Mouse (Mus musculus) MEL (cell line): ENCODE data around the gene Nefh. TPM values are rescaled to one million over a fixed set of nuclear protein-coding genes. Genes with fewer than 3 reads are reported as not detected.

Experiments used
- DNase-seq: peaks from one replicate; pipeline ENCODE4 v3.0.0; 2011; ENCODE audit warnings: low read depth, low spot score
- H3K27ac ChIP-seq: 2 replicates; pipeline ENCODE4 v1.5.1; 2012; ENCODE audit warnings: low read depth, mild to moderate bottlenecking, control low read depth, low read length, moderate library complexity; ENCODE audit not compliant: control insufficient read depth
- H3K27me3 ChIP-seq, 2 experiments: fragments of 150-350 bp in 1 of 2; sonication (generic) in 1 of 2; 2 replicates each; pipeline ENCODE4 v1.6.1; 2012; ENCODE audit warnings: low read length in 2 of 2, mild to moderate bottlenecking in 2 of 2, improper control_type of control experiment in 1 of 2, moderate library complexity in 1 of 2; ENCODE audit not compliant: insufficient read depth in 2 of 2, control insufficient read depth in 1 of 2
- H3K36me3 ChIP-seq, 2 experiments: 2 replicates each; pipeline ENCODE4 v1.6.1; 2012 to 2014; ENCODE audit warnings: low read length in 2 of 2, improper control_type of control experiment in 1 of 2, inconsistent platforms in 1 of 2, mild to moderate bottlenecking in 1 of 2; ENCODE audit not compliant: insufficient read depth in 2 of 2, control insufficient read depth in 1 of 2
- H3K4me1 ChIP-seq, 2 experiments: fragments of 150-350 bp in 1 of 2; sonication (generic) in 1 of 2; 2 replicates each; pipeline ENCODE4 v1.6.1; 2012; ENCODE audit warnings: low read length in 2 of 2, improper control_type of control experiment in 1 of 2, mild to moderate bottlenecking in 1 of 2; ENCODE audit not compliant: insufficient read depth in 2 of 2, control insufficient read depth in 1 of 2
- H3K4me3 ChIP-seq, 2 experiments: fragments of 150-350 bp in 1 of 2; sonication (generic) in 1 of 2; 2 replicates each; pipeline ENCODE4 v1.5.1; 2012; ENCODE audit warnings: low read depth in 2 of 2, low read length in 2 of 2, mild to moderate bottlenecking in 2 of 2, moderate library complexity in 2 of 2, control low read depth in 1 of 2, improper control_type of control experiment in 1 of 2; ENCODE audit not compliant: control insufficient read depth in 1 of 2, insufficient read depth in 1 of 2
- H3K79me2 ChIP-seq: 2 replicates; pipeline ENCODE4 v1.6.1; 2012; ENCODE audit warnings: mild to moderate bottlenecking, low read length, moderate library complexity; ENCODE audit not compliant: control insufficient read depth, poor library complexity, insufficient read depth
- H3K9ac ChIP-seq: 2 replicates; pipeline ENCODE4 v1.6.1; 2012; ENCODE audit warnings: low read depth, mild to moderate bottlenecking, control low read depth, low read length, moderate library complexity; ENCODE audit not compliant: control insufficient read depth, poor library complexity, severe bottlenecking
- H3K9me3 ChIP-seq: fragments of 150-350 bp; sonication (generic); replicated peaks from 2 replicates; pipeline ENCODE4 v1.6.1; 2012; ENCODE audit warnings: mild to moderate bottlenecking, low read length, improper control_type of control experiment, moderate library complexity; ENCODE audit not compliant: insufficient read depth
- CHD1 ChIP-seq: IDR thresholded peaks from 2 replicates; pipeline ENCODE4 v1.6.1; 2012; ENCODE audit warnings: low read depth, mild to moderate bottlenecking, inconsistent platforms, low read length, improper control_type of control experiment
- CTCF ChIP-seq, 3 experiments: IDR thresholded peaks in 2 of 3; conservative IDR thresholded peaks in 1 of 3; 2 replicates each; pipeline ENCODE4 v1.5.1; 2011 to 2012; ENCODE audit warnings: low read length in 3 of 3, low read depth in 2 of 3, mild to moderate bottlenecking in 2 of 3, improper control_type of control experiment in 1 of 3, inconsistent platforms in 1 of 3, mixed read lengths in 1 of 3, moderate library complexity in 1 of 3; ENCODE audit not compliant: control insufficient read depth in 1 of 3, insufficient read depth in 1 of 3, poor library complexity in 1 of 3, severe bottlenecking in 1 of 3
- ELF1 ChIP-seq: IDR thresholded peaks from 2 replicates; pipeline ENCODE4 v1.6.1; 2014; ENCODE audit warnings: low read depth, mild to moderate bottlenecking, inconsistent platforms, low read length, improper control_type of control experiment, moderate library complexity
- HCFC1 ChIP-seq: IDR thresholded peaks from 2 replicates; pipeline ENCODE4 v1.6.1; 2012; ENCODE audit warnings: low read depth, mild to moderate bottlenecking, inconsistent platforms, low read length, improper control_type of control experiment, moderate library complexity
- MAFK ChIP-seq: IDR thresholded peaks from 2 replicates; pipeline ENCODE4 v1.6.1; 2011; ENCODE audit warnings: low read depth, mild to moderate bottlenecking, low read length, improper control_type of control experiment, borderline replicate concordance
- MAX ChIP-seq: IDR thresholded peaks from 2 replicates; pipeline ENCODE4 v1.6.1; 2011; ENCODE audit warnings: low read length, improper control_type of control experiment
- MEF2A ChIP-seq: IDR thresholded peaks from 2 replicates; pipeline ENCODE4 v1.6.1; 2014; ENCODE audit warnings: low read depth, mild to moderate bottlenecking, inconsistent platforms, low read length, improper control_type of control experiment; ENCODE audit not compliant: poor library complexity, insufficient replicate concordance, severe bottlenecking; ENCODE audit errors: extremely low read depth
- MYC ChIP-seq: IDR thresholded peaks from 2 replicates; pipeline ENCODE4 v1.6.1; 2011; ENCODE audit warnings: low read depth, mild to moderate bottlenecking, low read length, improper control_type of control experiment, moderate library complexity
- NELFE ChIP-seq: IDR thresholded peaks from 2 replicates; pipeline ENCODE4 v1.6.1; 2011; ENCODE audit warnings: low read depth, low read length, improper control_type of control experiment
- POLR2AphosphoS5 ChIP-seq: IDR thresholded peaks from 2 replicates; pipeline ENCODE4 v1.6.1; 2012; ENCODE audit warnings: low read depth, borderline replicate concordance, mild to moderate bottlenecking, inconsistent platforms, low read length, moderate library complexity, mixed read lengths
- RAD21 ChIP-seq: IDR thresholded peaks from 2 replicates; pipeline ENCODE4 v1.6.1; 2011; ENCODE audit warnings: mild to moderate bottlenecking, low read depth, low read length, improper control_type of control experiment
- RCOR1 ChIP-seq: IDR thresholded peaks from 2 replicates; pipeline ENCODE4 v1.6.1; 2012; ENCODE audit warnings: low read depth, mild to moderate bottlenecking, inconsistent platforms, low read length, improper control_type of control experiment
- SIN3A ChIP-seq: IDR thresholded peaks from 2 replicates; pipeline ENCODE4 v1.6.1; 2012; ENCODE audit warnings: low read length, improper control_type of control experiment, inconsistent platforms
- SMC3 ChIP-seq: IDR thresholded peaks from 2 replicates; pipeline ENCODE4 v1.6.1; 2011; ENCODE audit warnings: low read depth, low read length, improper control_type of control experiment
- ZC3H11A ChIP-seq: IDR thresholded peaks from 2 replicates; pipeline ENCODE4 v1.6.1; 2012; ENCODE audit warnings: low read depth, mild to moderate bottlenecking, inconsistent platforms, low read length, improper control_type of control experiment
- ZKSCAN1 ChIP-seq: IDR thresholded peaks from 2 replicates; pipeline ENCODE4 v1.6.1; 2012; ENCODE audit warnings: low read depth, mild to moderate bottlenecking, inconsistent platforms, low read length, improper control_type of control experiment, moderate library complexity
- polyA plus RNA-seq, 2 experiments: library from polyadenylated mRNA; stranded (reverse) in 1 of 2; unstranded in 1 of 2; fragments of >175 nt in 1 of 2; fragments of >200 nt in 1 of 2; gene quantifications; 2 replicates each; pipeline versions ENCODE4 v1.2.1 to v1.2.4; 2012; ENCODE audit warnings: low replicate concordance in 2 of 2, low read depth in 1 of 2; ENCODE audit not compliant: insufficient read length in 2 of 2, insufficient read depth in 1 of 2, missing spikeins in 1 of 2
- total RNA-seq: library from RNA; depleted of rRNA; stranded (reverse); fragments of 300-350 nt; gene quantifications from 2 replicates; pipeline ENCODE4 v1.2.3, GENCODE M21; 2012

Gene Nefh
- total and polyA plus RNA-seq, 3 experiments: 0.03 TPM; not detected in 2

DNA sequence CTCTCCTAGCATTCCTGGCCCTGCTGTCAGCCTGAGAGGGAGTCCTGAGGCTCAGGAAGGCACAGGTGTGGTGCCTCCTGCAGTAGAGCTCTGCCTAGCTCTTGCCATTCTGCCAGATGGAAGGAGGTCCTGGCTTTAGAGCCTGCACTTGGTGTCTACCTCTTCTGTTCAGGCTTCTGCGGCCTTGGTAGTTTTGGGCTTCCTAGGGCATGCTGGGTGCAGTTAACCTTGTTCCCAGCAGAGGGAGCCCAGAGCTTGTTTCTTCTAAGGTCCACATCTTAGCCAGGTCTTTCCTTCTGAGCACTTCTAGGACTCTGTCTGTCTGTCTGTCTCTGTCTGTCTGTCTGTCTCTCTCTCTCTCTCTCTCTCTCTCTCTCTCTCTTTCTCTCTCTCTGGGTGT lies 31.8 kb downstream of the Nefh start:
- no peaks in the 10 kb centered on the region for H3K4me1 ChIP-seq
- H3K9me3 ChIP-seq: no peaks in the 10 kb centered on the region
- no peaks in the 10 kb centered on the region for H3K79me2 ChIP-seq
- peak; percentile 86 for DNase-seq
- no peak overlapping the region for H3K27ac ChIP-seq
- H3K9ac ChIP-seq: no peak overlapping the region
- peaks cover 0 to 6% of the 10 kb centered on the region in 2 experiments; a peak in 2 of 4 replicates for H3K36me3 ChIP-seq
- H3K4me3 ChIP-seq: no peak overlapping the region
- no peaks in the 10 kb centered on the region for H3K27me3 ChIP-seq
- TF ChIP-seq MEF2A (no peak), ELF1 (0 out of 2 replicates have a peak, but pooled peaks have one; percentile 44), MAFK (no peak), RAD21 (peak; percentile 87), ZC3H11A (peak; percentile 81), MYC (peak; percentile 34; the same call in 1 of the 2 replicates), SIN3A (peak; percentile 39; the same call in 1 of the 2 replicates), SMC3 (peak; percentile 95), POLR2AphosphoS5 (no peak), CTCF (IDR thresholded peaks at IDR 0.05 in 2 of 3, conservative IDR thresholded peaks at IDR 0.05 in 1 of 3; ENCODE audit: control insufficient read depth in 1 of 3, insufficient read depth in 1 of 3, low read depth in 2 of 3, low read length in 3 of 3, poor library complexity in 1 of 3, severe bottlenecking in 1 of 3) (peak; percentile 85 to 92 (median 88))

GRCm38 (mm10) chr11:4906231-4906630 lies 41.6 kb downstream of the Nefh start:
- Histone ChIP-seq H3K4me1 (no peaks in the 10 kb centered on the region), H3K79me2 (no peaks in the 10 kb centered on the region), H3K27ac (no peak overlapping the region), H3K4me3 (no peak overlapping the region), H3K9me3 (no peaks in the 10 kb centered on the region), H3K9ac (no peak overlapping the region), H3K36me3 (peaks cover 0 to 16% of the 10 kb centered on the region in 2 experiments; a peak in 2 of 4 replicates), H3K27me3 (no peaks in the 10 kb centered on the region)
- no peak for DNase-seq
- TF ChIP-seq CHD1 (no peak), NELFE (no peak), MAX (no peak), RCOR1 (no peak), HCFC1 (no peak), MYC (no peak), ZKSCAN1 (no peak), RAD21 (no peak)
